Mouse (Mus musculus): ENCODE data around the gene Kank1. TPM values are rescaled to one million over a fixed set of nuclear protein-coding genes. Genes with fewer than 3 reads are reported as not detected.
A peak's percentile ranks its signal among the peaks of the same experiment; 100 is the strongest.

Kank1 gene
- polyA plus RNA-seq, 1 experiment from 2014 or later = 6.6 TPM

DNA sequence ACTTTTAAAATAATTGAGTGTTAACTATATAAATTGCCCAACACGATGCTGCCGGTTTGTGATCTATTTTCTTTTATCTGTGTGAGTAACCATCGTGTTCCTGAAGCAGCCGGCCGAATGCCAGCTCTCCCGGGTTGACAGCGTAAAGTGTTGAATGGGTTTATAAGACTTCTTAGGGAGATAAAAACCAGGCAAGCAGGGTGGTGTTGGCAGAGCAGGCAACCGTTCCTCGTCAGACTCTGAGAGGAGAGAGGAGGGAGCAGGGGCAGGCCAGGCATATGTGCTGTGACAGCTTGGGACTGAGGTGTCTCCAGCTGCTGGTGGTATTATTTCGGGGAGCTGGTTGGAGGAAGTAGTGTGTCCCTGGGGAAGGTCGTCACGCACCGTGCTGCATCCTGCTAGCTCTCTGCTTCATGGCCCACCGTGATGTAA, 78.7 kb downstream of the Kank1 start:
- H3K36me3 ChIP-seq (replicated peaks) = no peaks in the 10 kb centered on the region
- H3K9ac ChIP-seq = no peak overlapping the region
- no peak overlapping the region for H3K4me3 ChIP-seq (replicated peaks)
- 0 out of 2 replicates have a peak, but pooled peaks cover 4% of the 10 kb centered on the region for H3K4me1 ChIP-seq (replicated peaks)
- no peak for ATAC-seq (ENCODE audit: insufficient read depth)
- WGBS (ENCODE audit: insufficient replicate concordance) = 41% methylated on average over 14 of the region's 14 CpGs
- no peaks in the 10 kb centered on the region for H3K9me3 ChIP-seq (replicated peaks)
- no peaks in the 10 kb centered on the region for H3K27me3 ChIP-seq
- H3K4me2 ChIP-seq = no peak overlapping the region
- H3K27ac ChIP-seq (replicated peaks) = no peak overlapping the region

DNA sequence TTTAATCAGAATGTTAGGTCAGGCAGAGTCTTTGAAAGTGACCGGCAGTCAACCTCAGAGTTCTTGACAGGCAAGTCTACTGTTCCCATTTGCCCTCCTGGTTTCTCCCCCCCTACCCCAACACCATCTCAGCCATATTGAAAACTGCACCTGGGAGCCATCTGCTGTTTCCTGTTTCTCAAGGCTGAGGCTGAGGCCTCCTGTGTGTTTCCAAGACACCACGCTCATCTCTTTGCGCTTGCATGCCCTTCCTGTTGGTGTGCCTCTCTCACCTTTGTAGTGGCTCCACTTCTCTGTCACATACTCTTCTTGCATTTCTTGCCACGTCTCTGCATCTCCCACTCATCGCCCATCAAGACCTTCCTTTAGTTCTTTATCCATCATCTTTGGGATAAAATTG, 79.2 kb downstream of the Kank1 start:
- Histone ChIP-seq H3K27me3 (no peaks in the 10 kb centered on the region), H3K9ac (no peak overlapping the region), H3K27ac (replicated peaks) (no peak overlapping the region), H3K4me1 (replicated peaks) (0 out of 2 replicates have a peak, but pooled peaks cover 4% of the 10 kb centered on the region), H3K9me3 (replicated peaks) (no peaks in the 10 kb centered on the region), H3K4me3 (replicated peaks) (no peak overlapping the region), H3K4me2 (no peak overlapping the region), H3K36me3 (replicated peaks) (no peaks in the 10 kb centered on the region)
- 66% methylated on average over 5 of the region's 5 CpGs for WGBS (ENCODE audit: insufficient replicate concordance)
- ATAC-seq (ENCODE audit: insufficient read depth) = no peak

GRCm38 (mm10) chr19:25324265-25324664, 87.5 kb downstream of the Kank1 start:
- H3K4me2 ChIP-seq = no peak overlapping the region
- no peak overlapping the region for H3K4me3 ChIP-seq (replicated peaks)
- no peak for ATAC-seq (ENCODE audit: insufficient read depth)
- no peaks in the 10 kb centered on the region for H3K27me3 ChIP-seq
- 63% methylated on average over 7 of the region's 7 CpGs for WGBS (ENCODE audit: insufficient replicate concordance)
- H3K4me1 ChIP-seq (replicated peaks) = no peaks in the 10 kb centered on the region
- no peaks in the 10 kb centered on the region for H3K9me3 ChIP-seq (replicated peaks)
- H3K9ac ChIP-seq = no peak overlapping the region
- H3K36me3 ChIP-seq (replicated peaks) = no peaks in the 10 kb centered on the region
- H3K27ac ChIP-seq (replicated peaks) = no peak overlapping the region

- ATAC-seq (ENCODE audit: insufficient read depth) = no peak
- H3K27me3 ChIP-seq = no peaks in the 10 kb centered on the region
These were observed 88.6 kb downstream of the Kank1 start for GRCm38 (mm10) chr19:25325113-25326001.

DNA sequence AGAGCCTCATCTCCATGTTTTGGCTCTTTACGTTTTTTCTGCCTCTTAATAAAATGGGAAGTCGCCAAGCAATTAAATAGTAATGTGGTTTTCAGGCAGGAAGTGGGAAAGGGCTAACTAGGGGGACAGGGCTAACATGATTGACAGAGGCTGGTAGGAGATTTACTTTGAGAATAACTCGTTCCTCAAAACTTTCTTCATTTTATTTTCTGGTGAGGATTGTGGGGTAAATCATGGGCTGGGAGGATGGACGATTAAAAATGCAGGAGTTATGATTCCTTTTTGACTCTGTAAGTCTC, 89.2 kb downstream of the Kank1 start:
- no peak overlapping the region for H3K4me3 ChIP-seq (replicated peaks)
- ATAC-seq (ENCODE audit: insufficient read depth) = no peak
- H3K27ac ChIP-seq (replicated peaks) = no peak overlapping the region
- H3K9ac ChIP-seq = no peak overlapping the region
- H3K4me1 ChIP-seq (replicated peaks) = no peaks in the 10 kb centered on the region
- no peak overlapping the region for H3K4me2 ChIP-seq
- no peaks in the 10 kb centered on the region for H3K9me3 ChIP-seq (replicated peaks)
- no peaks in the 10 kb centered on the region for H3K27me3 ChIP-seq
- WGBS (ENCODE audit: insufficient replicate concordance) = 17% methylated on average over 4 of the region's 4 CpGs
- no peaks in the 10 kb centered on the region for H3K36me3 ChIP-seq (replicated peaks)

More at GRCm38 (mm10) chr19:25325113-25326001, 88.6 kb downstream of the Kank1 start:
- Histone ChIP-seq H3K9ac (no peak overlapping the region), H3K4me3 (replicated peaks) (no peak overlapping the region), H3K36me3 (replicated peaks) (no peaks in the 10 kb centered on the region), H3K27ac (replicated peaks) (no peak overlapping the region), H3K4me2 (no peak overlapping the region), H3K4me1 (replicated peaks) (no peaks in the 10 kb centered on the region), H3K9me3 (replicated peaks) (no peaks in the 10 kb centered on the region)
- 34% methylated on average over 9 of the region's 9 CpGs for WGBS (ENCODE audit: insufficient replicate concordance)

DNA sequence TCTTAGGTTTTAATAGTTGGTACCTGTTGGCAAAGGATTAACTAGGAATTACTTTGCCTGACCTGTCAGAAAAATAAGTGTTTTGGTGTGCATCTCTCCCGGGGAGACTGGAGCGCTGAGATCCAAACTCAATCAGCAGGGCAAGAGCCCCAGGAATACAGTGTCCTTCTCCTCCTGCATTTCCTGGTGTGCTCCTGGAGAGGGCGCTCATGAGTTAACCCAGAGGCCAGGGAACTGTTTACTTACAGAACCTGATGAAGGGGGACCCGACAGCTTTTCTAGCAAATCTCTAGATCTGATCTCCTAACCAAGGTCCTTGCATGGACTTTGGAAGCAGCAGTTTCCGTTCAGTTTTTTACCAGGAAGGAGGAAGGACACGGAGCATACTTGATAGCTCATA, 90.9 kb downstream of the Kank1 start:
- Histone ChIP-seq H3K4me2 (no peak overlapping the region), H3K27me3 (no peaks in the 10 kb centered on the region), H3K9ac (no peak overlapping the region), H3K9me3 (replicated peaks) (no peaks in the 10 kb centered on the region), H3K36me3 (replicated peaks) (no peaks in the 10 kb centered on the region), H3K4me3 (replicated peaks) (no peak overlapping the region), H3K4me1 (replicated peaks) (no peaks in the 10 kb centered on the region), H3K27ac (replicated peaks) (no peak overlapping the region)
- no peak for ATAC-seq (ENCODE audit: insufficient read depth)
- whole genome bisulfite sequencing (ENCODE audit: insufficient replicate concordance) = 44% methylated on average over 6 of the region's 6 CpGs

- Histone ChIP-seq H3K27ac (replicated peaks) (no peak overlapping the region), H3K4me1 (replicated peaks) (no peaks in the 10 kb centered on the region), H3K4me3 (replicated peaks) (no peak overlapping the region), H3K9me3 (replicated peaks) (no peaks in the 10 kb centered on the region), H3K36me3 (replicated peaks) (no peaks in the 10 kb centered on the region), H3K9ac (no peak overlapping the region), H3K27me3 (no peaks in the 10 kb centered on the region), H3K4me2 (no peak overlapping the region)
- no peak for ATAC-seq (ENCODE audit: insufficient read depth)
- WGBS (ENCODE audit: insufficient replicate concordance) = 58% methylated on average over 3 of the region's 3 CpGs
These were observed 97.6 kb downstream of the Kank1 start for GRCm38 (mm10) chr19:25334360-25334759.

GRCm38 (mm10) chr19:25336731-25337130, 100.0 kb downstream of the Kank1 start:
- ATAC-seq (ENCODE audit: insufficient read depth) = peak; percentile 47; the same call in 1 of the 2 replicates
- no peak overlapping the region for H3K4me2 ChIP-seq
- WGBS (ENCODE audit: insufficient replicate concordance) = 35% methylated on average over 8 of the region's 8 CpGs

GRCm38 (mm10) chr19:25340630-25341620, 104.2 kb downstream of the Kank1 start:
- Histone ChIP-seq H3K36me3 (replicated peaks) (no peaks in the 10 kb centered on the region), H3K9ac (no peak overlapping the region), H3K4me2 (no peak overlapping the region), H3K4me1 (replicated peaks) (peaks cover 25% of the 10 kb centered on the region), H3K27me3 (no peaks in the 10 kb centered on the region), H3K27ac (replicated peaks) (no peak overlapping the region), H3K9me3 (replicated peaks) (no peaks in the 10 kb centered on the region), H3K4me3 (replicated peaks) (no peak overlapping the region)
- WGBS (ENCODE audit: insufficient replicate concordance) = 23% methylated on average over 11 of the region's 11 CpGs
- ATAC-seq (ENCODE audit: insufficient read depth) = no peak

More at GRCm38 (mm10) chr19:25336731-25337130, 100.0 kb downstream of the Kank1 start:
- H3K9ac ChIP-seq = no peak overlapping the region
- peaks cover 10% of the 10 kb centered on the region for H3K4me1 ChIP-seq (replicated peaks)
- H3K36me3 ChIP-seq (replicated peaks) = no peaks in the 10 kb centered on the region
- no peaks in the 10 kb centered on the region for H3K27me3 ChIP-seq
- H3K27ac ChIP-seq (replicated peaks) = no peak overlapping the region
- H3K4me3 ChIP-seq (replicated peaks) = no peak overlapping the region
- H3K9me3 ChIP-seq (replicated peaks) = no peaks in the 10 kb centered on the region

DNA sequence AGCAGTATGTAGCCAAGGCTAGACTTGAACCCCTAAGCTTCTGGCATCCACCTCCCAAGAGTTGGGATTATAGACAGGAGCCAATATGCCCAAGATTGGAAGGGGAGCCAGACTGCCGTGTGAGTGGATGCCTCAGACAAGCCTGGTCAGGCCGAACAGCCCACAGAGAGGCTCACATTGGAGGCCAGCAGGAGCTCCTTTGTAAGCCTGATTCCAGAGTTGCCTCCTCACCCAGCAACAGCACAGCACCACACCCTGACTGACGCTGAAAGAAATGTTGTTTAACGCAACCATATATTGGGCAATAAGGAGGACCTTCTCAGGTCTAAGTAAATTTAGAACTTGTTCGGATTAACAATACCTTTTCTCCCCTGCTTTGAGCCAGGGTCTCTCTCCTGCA, 105.3 kb downstream of the Kank1 start:
- Histone ChIP-seq H3K4me3 (replicated peaks) (no peak overlapping the region), H3K4me2 (no peak overlapping the region), H3K4me1 (replicated peaks) (peaks cover 25% of the 10 kb centered on the region), H3K27me3 (no peaks in the 10 kb centered on the region), H3K9me3 (replicated peaks) (no peaks in the 10 kb centered on the region), H3K9ac (no peak overlapping the region), H3K27ac (replicated peaks) (no peak overlapping the region), H3K36me3 (replicated peaks) (no peaks in the 10 kb centered on the region)
- no peak for ATAC-seq (ENCODE audit: insufficient read depth)
- WGBS (ENCODE audit: insufficient replicate concordance) = 66% methylated on average over 5 of the region's 5 CpGs
